Mouse (Mus musculus): Measurements from ENCODE around the gene Hdac1. TPM values are rescaled to one million over a fixed set of nuclear protein-coding genes. Genes with fewer than 3 reads are reported as not detected.

The Hdac1 gene
- total RNA-seq, 1 experiment, result 96.0 TPM

- in situ Hi-C loops (cut with MboI; ENCODE audit: low sequenced_read_pairs in 2 of 2, unreplicated experiment in 2 of 2), result no loop called here
- TF ChIP-seq CHD2 (IDR thresholded peaks at IDR 0.05; ENCODE audit: low read depth, low read length) (no peak), MAFK (IDR thresholded peaks at IDR 0.05; ENCODE audit: insufficient read depth, low read depth, low read length) (no peak), ZC3H11A (IDR thresholded peaks at IDR 0.05; ENCODE audit: borderline replicate concordance, low read depth, low read length) (no peak), HCFC1 (IDR thresholded peaks at IDR 0.05; ENCODE audit: borderline replicate concordance, insufficient read depth, low read length) (no peak)
These were observed 16.6 kb downstream of the Hdac1 start for GRCm38 (mm10) chr4:129525889-129526288.

DNA sequence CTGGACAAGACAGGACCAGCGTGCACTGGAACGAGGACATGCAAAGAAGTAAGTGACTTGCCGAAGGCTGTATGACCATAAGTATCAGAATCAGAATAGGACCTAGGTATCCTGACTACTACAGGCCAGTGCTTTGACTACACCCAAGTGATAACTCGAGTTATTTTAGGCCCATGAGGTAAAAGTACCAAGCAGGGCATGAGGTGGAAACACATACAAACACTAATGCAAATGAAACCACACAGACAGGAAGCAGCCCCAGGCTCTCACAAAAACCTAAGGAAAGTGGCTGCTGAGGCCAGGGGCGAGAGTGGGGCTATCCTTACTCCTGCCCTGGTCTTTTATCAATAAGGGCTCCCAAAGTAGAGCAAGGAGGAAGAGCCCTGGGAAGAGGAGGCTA is 17.2 kb downstream of the Hdac1 start:
- H3K27ac ChIP-seq (ENCODE audit: insufficient read depth, low read depth, low read length, poor library complexity, severe bottlenecking), result no peak overlapping the region
- H3K36me3 ChIP-seq (ENCODE audit: control insufficient read depth, insufficient read depth, low read length, poor library complexity, severe bottlenecking), result peaks cover 40% of the 10 kb centered on the region
- H3K4me3 ChIP-seq (ENCODE audit: insufficient read depth in 1 of 2, low read depth in 1 of 2, low read length in 2 of 2, poor library complexity in 1 of 2, severe bottlenecking in 1 of 2), result no peak overlapping the region
- DNase-seq (ENCODE audit: low read depth, low spot score), result no peak
- no peaks in the 10 kb centered on the region for H3K4me1 ChIP-seq (ENCODE audit: control insufficient read depth in 2 of 2, insufficient read depth in 2 of 2, low read length in 2 of 2, poor library complexity in 1 of 2)
- no peaks in the 10 kb centered on the region for H3K9me3 ChIP-seq (ENCODE audit: control insufficient read depth, insufficient read depth, low read depth, low read length)
- no peak for TF ChIP-seq MAFK (IDR thresholded peaks at IDR 0.05; ENCODE audit: insufficient read depth, low read depth, low read length)
- no peak for TF ChIP-seq CHD2 (IDR thresholded peaks at IDR 0.05; ENCODE audit: low read depth, low read length)
- TF ChIP-seq HCFC1 (IDR thresholded peaks at IDR 0.05; ENCODE audit: borderline replicate concordance, insufficient read depth, low read length), result no peak
- TF ChIP-seq ZNF384 (IDR thresholded peaks at IDR 0.05; ENCODE audit: low read depth, low read length), result no peak
- TF ChIP-seq ZC3H11A (IDR thresholded peaks at IDR 0.05; ENCODE audit: borderline replicate concordance, low read depth, low read length), result no peak
- no peak overlapping the region for H3K9ac ChIP-seq (ENCODE audit: insufficient read depth, low read depth, low read length, poor library complexity, severe bottlenecking)
- in situ Hi-C loops (cut with MboI; ENCODE audit: low sequenced_read_pairs in 2 of 2, unreplicated experiment in 2 of 2), result no loop called here

More at GRCm38 (mm10) chr4:129525889-129526288, 16.6 kb downstream of the Hdac1 start:
- Histone ChIP-seq H3K4me1 (ENCODE audit: control insufficient read depth in 2 of 2, insufficient read depth in 2 of 2, low read length in 2 of 2, poor library complexity in 1 of 2) (no peaks in the 10 kb centered on the region), H3K9ac (ENCODE audit: insufficient read depth, low read depth, low read length, poor library complexity, severe bottlenecking) (no peak overlapping the region), H3K27ac (ENCODE audit: insufficient read depth, low read depth, low read length, poor library complexity, severe bottlenecking) (no peak overlapping the region), H3K9me3 (ENCODE audit: control insufficient read depth, insufficient read depth, low read depth, low read length) (no peaks in the 10 kb centered on the region), H3K4me3 (ENCODE audit: insufficient read depth in 1 of 2, low read depth in 1 of 2, low read length in 2 of 2, poor library complexity in 1 of 2, severe bottlenecking in 1 of 2) (no peak overlapping the region), H3K36me3 (ENCODE audit: control insufficient read depth, insufficient read depth, low read length, poor library complexity, severe bottlenecking) (peaks cover 39% of the 10 kb centered on the region)
- no peak for DNase-seq (ENCODE audit: low read depth, low spot score)

DNA sequence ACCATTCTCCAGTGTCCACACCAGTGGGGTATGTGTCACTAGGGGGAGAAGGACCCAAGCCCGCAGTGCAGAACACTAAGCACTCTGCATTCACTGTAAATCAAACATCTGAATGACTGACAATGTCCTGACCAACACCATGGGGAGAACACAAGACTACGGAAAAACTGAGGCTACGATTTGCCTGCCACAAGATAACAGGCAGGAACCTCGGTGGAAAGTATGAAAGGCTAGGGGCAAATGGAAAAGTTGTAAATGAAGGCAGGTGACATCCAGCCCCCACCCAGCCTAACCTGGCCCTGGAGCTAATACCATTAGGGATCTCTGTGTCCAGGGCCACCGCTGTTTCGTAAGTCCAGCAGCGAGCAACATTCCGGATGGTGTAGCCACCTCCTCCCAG is 24.0 kb downstream of the Hdac1 start:
- H3K4me1 ChIP-seq (ENCODE audit: control insufficient read depth in 2 of 2, insufficient read depth in 2 of 2, low read length in 2 of 2, poor library complexity in 1 of 2), result peaks cover 0 to 10% of the 10 kb centered on the region in 2 experiments; a peak in 1 of 4 replicates
- no peak overlapping the region for H3K27ac ChIP-seq (ENCODE audit: insufficient read depth, low read depth, low read length, poor library complexity, severe bottlenecking)
- H3K9ac ChIP-seq (ENCODE audit: insufficient read depth, low read depth, low read length, poor library complexity, severe bottlenecking), result no peak overlapping the region
- no peak for TF ChIP-seq ZC3H11A (IDR thresholded peaks at IDR 0.05; ENCODE audit: borderline replicate concordance, low read depth, low read length)
- TF ChIP-seq MAFK (IDR thresholded peaks at IDR 0.05; ENCODE audit: insufficient read depth, low read depth, low read length), result no peak
- no peak for TF ChIP-seq CHD2 (IDR thresholded peaks at IDR 0.05; ENCODE audit: low read depth, low read length)
- TF ChIP-seq ZNF384 (IDR thresholded peaks at IDR 0.05; ENCODE audit: low read depth, low read length), result no peak
- TF ChIP-seq HCFC1 (IDR thresholded peaks at IDR 0.05; ENCODE audit: borderline replicate concordance, insufficient read depth, low read length), result no peak
- in situ Hi-C loops (cut with MboI; ENCODE audit: low sequenced_read_pairs in 2 of 2, unreplicated experiment in 2 of 2), result no loop called here
- no peaks in the 10 kb centered on the region for H3K9me3 ChIP-seq (ENCODE audit: control insufficient read depth, insufficient read depth, low read depth, low read length)
- DNase-seq (ENCODE audit: low read depth, low spot score), result no peak
- no peak overlapping the region for H3K4me3 ChIP-seq (ENCODE audit: insufficient read depth in 1 of 2, low read depth in 1 of 2, low read length in 2 of 2, poor library complexity in 1 of 2, severe bottlenecking in 1 of 2)
- peaks cover 61% of the 10 kb centered on the region for H3K36me3 ChIP-seq (ENCODE audit: control insufficient read depth, insufficient read depth, low read length, poor library complexity, severe bottlenecking)

DNA sequence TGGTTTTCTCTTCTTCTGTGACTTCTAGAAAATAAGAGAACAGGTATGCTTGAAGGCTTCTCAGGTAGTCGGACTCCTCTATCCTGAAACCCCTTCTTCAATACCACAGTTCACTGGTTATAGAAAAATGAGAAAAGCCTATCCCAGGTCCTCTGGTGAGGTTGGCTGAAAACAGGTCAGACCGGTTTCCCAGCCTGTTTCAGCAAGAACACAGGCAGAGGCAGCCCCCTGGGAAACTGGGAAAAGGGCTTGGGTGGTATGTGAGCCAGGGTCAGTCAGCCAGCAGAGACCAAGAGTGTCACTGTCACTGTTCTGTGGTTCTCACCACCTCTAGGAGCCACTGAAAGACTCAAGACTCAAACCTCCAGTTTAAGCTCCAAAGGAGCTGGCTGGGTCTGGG is 25.6 kb downstream of the Hdac1 start:
- Histone ChIP-seq H3K4me3 (ENCODE audit: insufficient read depth in 1 of 2, low read depth in 1 of 2, low read length in 2 of 2, poor library complexity in 1 of 2, severe bottlenecking in 1 of 2) (no peak overlapping the region), H3K4me1 (ENCODE audit: control insufficient read depth in 2 of 2, insufficient read depth in 2 of 2, low read length in 2 of 2, poor library complexity in 1 of 2) (peaks cover 0 to 15% of the 10 kb centered on the region in 2 experiments; a peak in 1 of 4 replicates), H3K36me3 (ENCODE audit: control insufficient read depth, insufficient read depth, low read length, poor library complexity, severe bottlenecking) (peaks cover 47% of the 10 kb centered on the region), H3K9ac (ENCODE audit: insufficient read depth, low read depth, low read length, poor library complexity, severe bottlenecking) (no peak overlapping the region), H3K9me3 (ENCODE audit: control insufficient read depth, insufficient read depth, low read depth, low read length) (no peaks in the 10 kb centered on the region), H3K27ac (ENCODE audit: insufficient read depth, low read depth, low read length, poor library complexity, severe bottlenecking) (no peak overlapping the region)
- no peak for DNase-seq (ENCODE audit: low read depth, low spot score)
- in situ Hi-C loops (cut with MboI; ENCODE audit: low sequenced_read_pairs in 2 of 2, unreplicated experiment in 2 of 2), result no loop called here
- TF ChIP-seq MAFK (IDR thresholded peaks at IDR 0.05; ENCODE audit: insufficient read depth, low read depth, low read length), result no peak
- no peak for TF ChIP-seq CHD2 (IDR thresholded peaks at IDR 0.05; ENCODE audit: low read depth, low read length)
- no peak for TF ChIP-seq ZNF384 (IDR thresholded peaks at IDR 0.05; ENCODE audit: low read depth, low read length)
- TF ChIP-seq HCFC1 (IDR thresholded peaks at IDR 0.05; ENCODE audit: borderline replicate concordance, insufficient read depth, low read length), result no peak
- TF ChIP-seq ZC3H11A (IDR thresholded peaks at IDR 0.05; ENCODE audit: borderline replicate concordance, low read depth, low read length), result no peak

Measured in ES-E14 (cell line).